Mouse (Mus musculus) midbrain, postnatal 0 days (tissue): ENCODE measurements around the gene Gpr173. TPM values are rescaled to one million over a fixed set of nuclear protein-coding genes. Genes with fewer than 3 reads are reported as not detected.

ENCODE experiments used
- ATAC-seq: fragments of 200-750 bp; cut with Nextera tagmentation; 2 replicates; pipeline ENCODE4 v1.8.0; 2017; ENCODE audit warnings: moderate number of reproducible peaks, mild to moderate bottlenecking, moderate TSS enrichment, moderate library complexity; ENCODE audit not compliant: low FRiP score
- DNase-seq: peaks from one replicate; pipeline ENCODE4 v3.0.0-alpha.2; 2015; ENCODE audit warnings: low spot score
- H3K27ac ChIP-seq: fragments of 300-500 bp; sonication (generic); 2 replicates; pipeline ENCODE4 v1.5.1; 2014; ENCODE audit warnings: low read depth, mild to moderate bottlenecking, low read length, mixed read lengths
- H3K27me3 ChIP-seq: fragments of 300-500 bp; sonication (generic); 2 replicates; pipeline ENCODE4 v1.6.1; 2014; ENCODE audit warnings: low read length, control low read depth, mixed read lengths; ENCODE audit not compliant: insufficient read depth
- H3K36me3 ChIP-seq: fragments of 300-500 bp; sonication (generic); 2 replicates; pipeline ENCODE4 v1.6.1; 2014; ENCODE audit warnings: low read length, control low read depth, mixed read lengths; ENCODE audit not compliant: insufficient read depth
- H3K4me1 ChIP-seq: fragments of 300-500 bp; sonication (generic); 2 replicates; pipeline ENCODE4 v1.6.1; 2014; ENCODE audit warnings: mild to moderate bottlenecking, control low read depth, antibody characterized with exemption, low read length, mixed read lengths; ENCODE audit not compliant: insufficient read depth
- H3K4me2 ChIP-seq: fragments of 300-500 bp; sonication (generic); 2 replicates; pipeline ENCODE4 v1.6.1; 2014; ENCODE audit warnings: low read depth, mild to moderate bottlenecking, low read length, mixed read lengths; ENCODE audit not compliant: poor library complexity, severe bottlenecking
- H3K4me3 ChIP-seq: fragments of 300-500 bp; sonication (generic); 2 replicates; pipeline ENCODE4 v1.5.1; 2014; ENCODE audit warnings: low read depth, mild to moderate bottlenecking, low read length, moderate library complexity
- H3K9ac ChIP-seq: fragments of 300-500 bp; sonication (generic); replicated peaks from 2 replicates; pipeline ENCODE4 v1.6.1; 2014; ENCODE audit warnings: mild to moderate bottlenecking, low read length, moderate library complexity, mixed read lengths; ENCODE audit not compliant: poor library complexity, severe bottlenecking
- H3K9me3 ChIP-seq: fragments of 300-500 bp; sonication (generic); 2 replicates; pipeline ENCODE4 v1.6.1; 2016; ENCODE audit warnings: low read length, control low read depth
- CTCF ChIP-seq: IDR thresholded peaks from 2 replicates; pipeline ENCODE4 v1.5.1; 2016; ENCODE audit warnings: antibody characterized with exemption, mild to moderate bottlenecking
- WGBS: fragments of 180-500 bp; shearing (Covaris S2); extraction: QIAGEN DNeasy Blood & Tissue Kit; methylation state at CpG from one replicate; pipeline ENCODE4 v1.1.7; 2014; 5-methylcytosine and 5-hydroxymethylcytosine counted together
- polyA plus RNA-seq: library from polyadenylated mRNA; unstranded; fragments of >200 nt; fragmentation: Nextera tagmentation; extraction: Ambion mirVana; gene quantifications from 2 replicates; pipeline ENCODE4 v1.2.1, GENCODE M21; 2015
- total RNA-seq: library from RNA; depleted of rRNA; stranded (reverse); fragments of >200 nt; gene quantifications from 2 replicates; pipeline ENCODE4 v1.2.3, GENCODE M21; 2014; rRNA removed

The Gpr173 gene
- total and polyA plus RNA-seq, 2 experiments from 2014 or later: 7.2 to 33.3 TPM

GRCm38 (mm10) chrX:152322776-152323175 is 45.7 kb downstream of the Gpr173 start:
- ATAC-seq: no peak
- no peaks in the 10 kb centered on the region; the same call in 1 of the 2 replicates for H3K4me1 ChIP-seq
- H3K4me3 ChIP-seq: no peak overlapping the region
- no peak for DNase-seq
- H3K27ac ChIP-seq: no peak overlapping the region
- no peaks in the 10 kb centered on the region for H3K36me3 ChIP-seq
- TF ChIP-seq CTCF: no peak
- H3K9ac ChIP-seq: no peak overlapping the region
- H3K9me3 ChIP-seq: no peaks in the 10 kb centered on the region
- H3K4me2 ChIP-seq: no peak overlapping the region
- H3K27me3 ChIP-seq: peaks cover 10% of the 10 kb centered on the region; the same call in 1 of the 2 replicates
- WGBS: 30% methylated on average over 2 of the region's 2 CpGs

- H3K4me3 ChIP-seq: no peak overlapping the region
- no peaks in the 10 kb centered on the region for H3K36me3 ChIP-seq
- H3K27ac ChIP-seq: no peak overlapping the region
- H3K4me2 ChIP-seq: no peak overlapping the region
- no peaks in the 10 kb centered on the region for H3K4me1 ChIP-seq
- peaks cover 3% of the 10 kb centered on the region; the same call in 1 of the 2 replicates for H3K27me3 ChIP-seq
- H3K9me3 ChIP-seq: no peaks in the 10 kb centered on the region
- TF ChIP-seq CTCF: no peak
- 84% methylated on average over 4 of the region's 4 CpGs for WGBS
- no peak for ATAC-seq
- no peak for DNase-seq
- H3K9ac ChIP-seq: no peak overlapping the region
Measured at GRCm38 (mm10) chrX:152320535-152320934, 48.0 kb downstream of the Gpr173 start.

GRCm38 (mm10) chrX:152307942-152308341 is 60.6 kb downstream of the Gpr173 start:
- Histone ChIP-seq H3K36me3 (no peaks in the 10 kb centered on the region), H3K27ac (no peak overlapping the region), H3K9ac (no peak overlapping the region), H3K4me3 (no peak overlapping the region), H3K9me3 (no peaks in the 10 kb centered on the region), H3K4me1 (no peaks in the 10 kb centered on the region), H3K4me2 (no peak overlapping the region), H3K27me3 (0 out of 2 replicates have a peak, but pooled peaks cover 4% of the 10 kb centered on the region)
- DNase-seq: peak; percentile 44
- WGBS: 54% methylated on average over 2 of the region's 2 CpGs
- peak; percentile 72 for TF ChIP-seq CTCF
- no peak for ATAC-seq

- Histone ChIP-seq H3K9me3 (no peaks in the 10 kb centered on the region), H3K27ac (no peak overlapping the region), H3K9ac (no peak overlapping the region), H3K4me3 (no peak overlapping the region), H3K27me3 (0 out of 2 replicates have a peak, but pooled peaks cover 4% of the 10 kb centered on the region), H3K4me2 (no peak overlapping the region), H3K36me3 (no peaks in the 10 kb centered on the region), H3K4me1 (no peaks in the 10 kb centered on the region)
- ATAC-seq (no peak), DNase-seq (no peak)
- TF ChIP-seq CTCF: no peak
Measured at GRCm38 (mm10) chrX:152307371-152307770, 61.1 kb downstream of the Gpr173 start.

- DNase-seq: no peak
- no peak overlapping the region for H3K4me2 ChIP-seq
- H3K4me3 ChIP-seq: no peak overlapping the region
- H3K9me3 ChIP-seq: no peaks in the 10 kb centered on the region
- no peak for TF ChIP-seq CTCF
- no peak overlapping the region for H3K9ac ChIP-seq
- H3K27ac ChIP-seq: no peak overlapping the region
- no peaks in the 10 kb centered on the region for H3K36me3 ChIP-seq
- WGBS: 75% methylated on average over 2 of the region's 2 CpGs
- ATAC-seq: no peak
- H3K4me1 ChIP-seq: no peaks in the 10 kb centered on the region
- H3K27me3 ChIP-seq: 0 out of 2 replicates have a peak, but pooled peaks cover 4% of the 10 kb centered on the region
Measured at GRCm38 (mm10) chrX:152306224-152306623, 62.3 kb downstream of the Gpr173 start.

Other genes starting within 250 kb of the Gpr173 start
- 23.2 and 28.6 TPM in 2 replicates for gene Iqsec2, start 224.4 kb downstream of the Gpr173 start, total RNA-seq
- 7.3 and 7.7 TPM in 2 replicates for gene Iqsec2, start 224.4 kb downstream of the Gpr173 start, polyA plus RNA-seq
- gene Kdm5c, start 135.7 kb downstream of the Gpr173 start, total RNA-seq: 54.4 and 58.3 TPM in 2 replicates
- 17.6 and 26.0 TPM in 2 replicates for gene Kdm5c, start 135.7 kb downstream of the Gpr173 start, polyA plus RNA-seq
- gene Kantr, start 41.2 kb downstream of the Gpr173 start, total RNA-seq: 17.2 and 25.3 TPM in 2 replicates
- gene Kantr, start 41.2 kb downstream of the Gpr173 start, polyA plus RNA-seq: 34.1 and 35.3 TPM in 2 replicates
- 29.1 and 42.2 TPM in 2 replicates for gene Tspyl2, start 26.3 kb downstream of the Gpr173 start, total RNA-seq
- gene Tspyl2, start 26.3 kb downstream of the Gpr173 start, polyA plus RNA-seq: 50.2 and 56.8 TPM in 2 replicates
- not detected in 2 replicates for gene Cldn34a, start 194.6 kb upstream of the Gpr173 start, total RNA-seq
- gene Cldn34a, start 194.6 kb upstream of the Gpr173 start, polyA plus RNA-seq: not detected in 2 replicates